Mouse (Mus musculus): ENCODE measurements around the gene Bfar. TPM values are rescaled to one million over a fixed set of nuclear protein-coding genes. Genes with fewer than 3 reads are reported as not detected.
"Not testable (repeated sequence)": the region's sequence is repeated elsewhere in the genome, so short reads cannot be mapped to it uniquely, and the experiment has no call there.

Bfar gene
- 56.5 and 58.6 TPM in 2 replicates for total RNA-seq (2021)
- long read RNA-seq, experiment 1, transcript Bfar-201 (8 exons, 3,003 nt), result major isoform, 48 of 121 reads
- long read RNA-seq, experiment 1, partial matches to known transcripts, result 64 of 121 reads
- long read RNA-seq, experiment 1, other reads (novel, unspliced or antisense), result 9 of 121 reads
- long read RNA-seq, experiment 2, transcript Bfar-201 (8 exons, 3,003 nt), result major isoform, 45 of 119 reads
- long read RNA-seq, experiment 2, partial matches to known transcripts, result 9 of 119 reads
- long read RNA-seq, experiment 2, other reads (novel, unspliced or antisense), result 65 of 119 reads

DNA sequence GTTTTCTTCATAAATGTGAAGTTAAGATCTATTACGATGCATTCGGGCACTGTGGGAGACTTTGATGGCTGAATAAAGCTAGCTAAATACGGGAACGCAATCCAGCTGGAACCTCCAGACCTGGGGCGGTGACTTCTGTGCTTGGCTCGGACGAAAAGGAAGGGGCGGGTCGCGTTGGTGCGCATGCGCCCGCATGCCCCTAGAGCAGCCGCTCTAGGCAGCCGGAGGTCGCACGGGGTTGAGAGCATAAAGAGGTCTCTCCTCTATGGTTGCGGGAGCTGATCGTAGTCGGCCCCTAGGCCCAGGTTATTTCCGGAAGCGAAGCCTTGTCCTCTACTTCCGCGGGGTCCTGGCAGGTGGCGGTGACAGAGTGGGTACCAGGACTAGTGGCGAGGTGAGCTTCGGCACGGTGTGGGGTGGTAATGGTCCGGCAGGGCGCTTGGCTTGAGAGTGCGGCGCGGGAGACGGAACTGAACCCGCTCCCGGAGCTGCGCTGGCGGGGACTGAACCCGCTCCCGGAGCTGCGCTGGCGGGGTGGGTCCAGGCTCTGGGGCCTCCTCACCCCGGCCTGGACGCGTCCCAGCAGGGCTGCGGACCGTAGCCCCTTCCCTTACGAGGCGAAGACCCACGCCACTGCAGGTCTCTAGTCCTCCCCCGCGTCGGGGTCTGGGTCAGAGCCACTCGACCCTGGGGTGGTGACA lies at the start of gene Bfar, which contains the start of gene 3110001I22Rik:
Gene Bfar (plus strand): TSS at position 174 of the 701 bp plus-strand sequence.
Gene 3110001I22Rik (plus strand): TSS at position 245 of the 701 bp plus-strand sequence.
- peak; percentile 95 for DNase-seq

DNA sequence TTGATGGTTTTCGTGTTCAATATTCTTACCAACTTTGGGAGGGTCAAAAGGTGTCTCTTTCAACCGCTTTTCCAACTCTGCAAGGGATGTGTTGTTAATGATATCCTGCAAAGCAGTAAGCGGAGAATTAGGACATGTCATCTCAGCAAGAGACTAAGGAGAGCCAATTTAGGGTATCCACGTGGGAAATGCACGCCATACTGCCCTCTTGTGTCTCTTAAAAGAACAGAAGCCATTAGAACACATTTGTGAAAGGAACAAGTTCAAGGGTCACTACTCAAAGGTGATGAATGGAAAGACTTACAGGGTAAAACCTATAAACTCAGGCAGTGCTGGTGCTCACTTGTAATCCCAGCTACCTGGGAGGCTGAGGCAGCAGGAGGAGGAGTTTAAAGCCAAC lies 43.3 kb upstream of the Bfar start:
- DNase-seq, result no peak

DNA sequence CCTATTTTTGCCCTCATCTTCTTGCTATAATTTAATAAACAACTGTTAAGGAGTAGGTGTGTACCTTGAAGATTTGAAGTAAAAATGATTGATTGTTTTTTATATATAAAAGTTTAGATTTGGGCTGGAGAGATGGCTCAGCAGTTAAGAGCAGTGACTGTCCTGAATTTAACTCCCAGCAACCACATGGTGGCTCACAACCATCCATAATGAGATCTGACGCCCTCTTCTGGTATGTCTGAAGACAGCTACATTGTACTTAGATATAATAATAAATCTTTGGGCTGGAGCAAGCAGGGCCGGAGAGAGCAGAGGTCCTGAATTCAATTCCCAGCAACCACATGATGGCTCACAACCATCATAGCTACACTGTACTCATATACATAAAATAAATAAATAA lies 33.5 kb upstream of the Bfar start:
- DNase-seq, result not testable (repeated sequence)

DNA sequence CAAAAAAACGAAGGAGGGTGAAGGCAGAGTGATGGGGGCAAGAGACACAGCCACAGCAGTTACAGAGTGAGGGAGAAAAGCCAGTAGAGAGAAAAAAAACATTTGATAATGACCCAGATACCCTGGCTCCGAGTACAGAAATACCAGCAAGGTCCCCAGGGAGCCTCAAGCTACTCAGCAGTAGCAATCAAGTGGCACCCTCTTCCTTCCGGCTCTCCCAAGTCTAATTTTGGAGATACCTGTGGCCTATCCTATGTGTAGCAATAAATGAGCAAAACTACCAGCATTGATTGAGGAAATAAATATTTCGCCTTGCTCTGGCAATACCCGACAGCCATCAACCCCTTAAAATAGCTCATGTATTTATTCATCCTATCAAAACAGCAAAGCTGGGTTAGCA lies 32.1 kb upstream of the Bfar start:
- DNase-seq, result no peak

DNA sequence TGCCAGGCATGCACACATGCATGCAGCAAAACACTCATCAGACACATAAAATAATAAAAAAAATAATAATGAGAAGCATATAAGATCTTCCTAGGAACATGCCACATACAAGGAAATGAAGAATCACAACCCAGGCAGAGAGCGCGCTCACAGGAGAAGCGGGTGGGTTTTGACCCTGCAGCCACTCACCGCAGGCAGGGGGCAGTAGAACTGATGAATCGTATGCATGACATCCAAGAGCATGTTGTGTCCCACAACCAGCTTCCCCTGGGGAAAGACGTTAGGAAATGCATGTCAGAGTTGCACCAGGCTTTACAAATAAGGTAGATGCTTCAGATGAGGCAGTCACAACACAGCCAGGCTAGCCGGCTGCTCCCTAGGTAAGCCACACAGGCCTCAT lies 31.6 kb upstream of the Bfar start:
- peak; percentile 52 for DNase-seq

DNA sequence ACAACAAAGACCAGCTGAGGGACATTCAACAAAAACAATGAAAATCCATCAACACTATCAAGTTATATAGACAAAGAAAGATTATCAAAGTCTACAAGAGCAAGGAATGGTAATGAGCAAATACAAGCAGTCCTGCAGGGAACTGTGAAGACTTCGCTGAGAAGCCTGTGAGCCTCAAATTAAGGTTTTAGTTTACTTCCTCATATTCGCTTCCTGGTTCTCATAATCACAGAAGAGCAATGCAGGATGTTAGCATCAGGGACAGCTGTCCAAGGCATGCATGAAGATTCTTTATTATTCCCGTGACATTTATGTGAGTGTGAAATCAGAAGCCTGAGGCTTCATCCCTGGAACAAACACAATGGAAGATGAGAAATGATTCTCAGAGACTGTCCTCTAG lies 27.2 kb upstream of the Bfar start:
- DNase-seq, result no peak

DNA sequence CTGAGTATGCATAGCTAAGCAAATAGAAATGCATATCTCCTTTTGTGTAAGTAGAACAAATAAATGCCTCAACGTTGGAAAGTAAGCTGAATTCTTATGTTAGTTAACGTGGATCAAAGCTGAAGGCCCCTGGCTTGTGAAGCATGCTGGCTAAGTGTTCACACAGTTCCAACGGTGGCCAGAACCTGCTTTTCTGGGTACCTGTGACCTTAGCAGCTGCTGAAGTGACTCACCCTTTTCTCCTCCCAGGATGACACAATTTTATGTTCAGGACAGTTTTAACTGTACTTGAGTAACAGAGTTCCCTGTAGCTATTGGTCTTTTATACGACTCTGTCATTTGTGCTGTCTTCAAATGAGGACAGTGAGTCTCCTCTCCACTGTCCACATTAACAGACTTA lies 25.7 kb upstream of the Bfar start:
- DNase-seq, result no peak

DNA sequence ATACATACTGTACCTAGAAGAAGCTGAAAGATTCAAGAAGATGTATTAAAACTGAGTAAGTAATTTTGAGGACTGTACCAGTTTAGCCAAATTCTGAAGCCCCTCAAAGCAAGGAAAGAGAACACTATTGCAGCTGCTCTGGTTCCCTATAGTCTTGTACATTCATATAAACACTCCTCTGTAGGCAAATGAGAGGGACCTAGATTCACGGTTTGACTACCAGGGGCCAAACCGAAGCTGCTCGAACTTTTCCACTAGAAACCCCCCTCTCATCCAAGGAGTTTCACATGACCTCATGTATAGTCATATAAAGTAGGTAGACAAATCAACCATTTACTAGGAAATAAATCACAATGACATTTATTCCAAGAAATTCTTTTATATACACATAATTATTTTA lies 12.8 kb upstream of the Bfar start:
- DNase-seq, result no peak

DNA sequence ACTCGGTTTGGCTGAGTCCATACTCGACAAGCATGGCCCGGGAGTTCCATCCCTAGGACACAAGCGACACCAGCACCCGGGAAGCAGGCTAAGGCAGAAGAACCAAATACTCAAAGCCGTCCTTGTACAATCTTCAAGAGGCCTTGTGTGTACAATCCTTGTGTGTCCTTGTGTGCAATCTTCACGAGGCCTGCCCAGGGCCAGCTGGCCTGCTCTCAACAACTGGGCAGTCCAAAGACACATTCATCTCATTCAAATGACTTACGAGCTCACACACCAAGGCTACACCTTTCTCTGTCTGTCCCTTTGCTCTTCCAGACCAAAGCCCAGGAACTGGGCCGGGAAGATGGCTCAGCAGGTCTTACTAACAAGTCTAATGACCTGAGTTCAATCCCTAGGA lies 10.9 kb upstream of the Bfar start:
- DNase-seq, result peak; percentile 74

DNA sequence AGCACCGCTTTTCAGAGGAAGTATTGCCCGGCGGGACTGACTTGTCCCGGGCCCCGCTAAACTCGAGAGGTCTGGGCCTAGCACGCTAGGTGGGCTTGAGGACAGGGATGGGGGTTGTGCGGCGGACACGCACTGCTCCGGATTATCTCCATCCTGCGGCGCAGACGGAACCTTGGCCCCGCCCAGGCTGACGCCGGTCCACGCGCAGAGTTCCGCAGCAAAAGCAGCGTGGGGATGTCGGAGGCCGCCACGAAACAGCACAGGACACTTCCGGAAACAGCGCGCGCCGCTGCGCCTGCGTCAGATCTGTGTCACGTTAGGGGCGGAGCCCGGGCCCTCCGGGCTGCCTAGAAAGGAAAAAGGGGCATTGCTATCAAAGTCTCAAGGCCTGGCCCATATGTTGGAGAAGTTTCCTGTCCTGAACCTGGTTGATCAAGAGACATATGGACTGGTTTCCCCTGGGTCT lies 3.7 kb upstream of the Bfar start, which contains the start of gene Parn:
Gene Parn (minus strand): TSS at position 293 of the 466 bp plus-strand sequence.
- peak; percentile 96 for DNase-seq

DNA sequence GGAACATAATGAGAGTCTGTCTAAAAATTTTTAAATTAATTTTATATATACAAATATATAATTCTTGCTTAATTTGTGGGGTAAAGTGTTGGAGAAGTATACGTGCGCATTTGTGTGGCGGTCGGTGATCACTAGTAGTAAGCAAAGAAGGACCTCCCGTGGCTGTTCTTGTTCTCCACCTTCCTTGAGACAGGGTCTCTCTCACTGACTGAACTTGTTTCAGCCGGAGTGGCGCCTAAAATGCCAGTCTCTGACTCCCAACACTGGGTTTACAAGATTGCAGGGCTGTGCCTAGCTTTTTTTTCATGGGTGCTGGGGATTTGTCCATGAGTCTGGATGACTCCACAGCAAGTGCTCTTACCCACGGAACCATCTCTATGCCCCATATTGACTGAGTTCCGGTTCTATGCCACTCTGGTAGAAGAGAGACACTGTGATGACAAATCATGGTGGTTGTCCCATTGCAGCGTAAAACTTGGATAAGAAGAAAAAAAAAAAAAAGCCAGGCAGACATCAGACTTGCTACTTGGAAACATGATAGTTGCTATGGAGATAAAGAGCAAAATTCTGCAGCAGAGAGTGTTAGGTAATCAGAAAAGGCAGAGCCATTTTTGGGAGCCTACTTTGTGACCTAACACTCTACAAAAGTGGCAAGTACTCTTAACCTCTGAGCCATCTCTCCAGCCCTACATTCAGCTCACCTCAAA lies 3.1 kb upstream of the Bfar start:
- no peak for DNase-seq

DNA sequence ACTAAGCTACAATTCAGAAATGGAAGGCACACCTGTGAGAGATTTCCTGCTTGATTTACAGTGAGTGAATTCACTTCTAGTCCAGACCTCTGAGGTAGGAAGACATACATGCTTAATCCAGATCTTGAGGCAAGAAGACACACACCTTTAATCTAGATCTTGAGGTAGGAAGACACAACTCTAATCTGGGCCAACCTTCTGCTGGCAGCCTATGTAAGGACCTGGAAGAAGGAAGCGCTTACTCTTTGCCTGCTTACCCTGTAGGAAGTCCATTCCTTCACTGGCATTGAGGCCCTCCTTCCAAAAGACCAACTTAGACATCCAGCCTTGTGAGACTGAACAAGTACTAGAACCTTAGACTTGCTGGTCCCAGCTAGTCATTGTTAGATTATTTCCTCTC lies 2.4 kb upstream of the Bfar start:
- DNase-seq, result no peak

DNA sequence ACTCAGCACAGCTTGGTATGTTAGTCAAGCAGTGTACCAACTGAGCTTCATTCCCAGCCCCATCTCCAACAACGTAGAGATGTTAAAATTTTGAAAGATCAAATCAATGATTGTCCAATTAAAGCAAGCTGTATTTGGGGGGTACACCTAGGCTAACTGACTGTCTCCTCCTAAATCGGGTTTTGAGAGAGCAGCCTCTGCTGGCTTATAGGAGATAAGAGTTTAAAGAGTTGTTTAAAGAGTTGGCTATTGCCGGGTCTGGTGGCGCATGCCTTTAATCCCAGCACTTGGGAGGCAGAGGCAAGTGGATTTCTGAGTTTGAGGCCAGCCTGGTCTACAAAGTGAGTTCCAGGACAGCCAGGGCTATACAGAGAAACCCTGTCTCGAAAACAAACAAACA lies 762 bp upstream of the Bfar start:
- not testable (repeated sequence) for DNase-seq

DNA sequence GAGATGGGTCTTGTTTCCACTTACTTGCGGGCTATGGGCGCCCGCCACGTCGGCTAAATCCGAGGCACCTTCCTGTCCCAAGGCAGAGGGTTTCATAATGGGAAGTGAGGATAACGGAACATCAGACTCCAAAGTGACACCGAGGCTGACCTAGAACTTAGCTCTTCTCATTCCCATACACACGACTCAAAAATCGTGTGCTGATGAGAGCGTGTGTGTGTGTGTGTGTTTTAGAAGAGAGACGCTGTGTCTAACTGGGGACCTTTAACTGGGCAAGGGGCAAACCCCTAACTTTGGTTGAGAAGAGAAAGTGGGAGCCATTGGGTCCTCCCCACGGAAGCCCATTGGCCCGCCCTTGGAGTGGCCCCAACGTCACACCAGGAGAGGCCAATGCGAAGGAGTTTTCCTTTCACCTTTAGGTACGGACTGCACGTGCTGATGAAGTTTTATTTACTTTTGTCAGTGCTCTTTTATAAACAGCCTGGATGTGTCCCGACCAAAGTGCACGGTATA lies 784 bp downstream of the Bfar start:
- DNase-seq, result peak; percentile 89

DNA sequence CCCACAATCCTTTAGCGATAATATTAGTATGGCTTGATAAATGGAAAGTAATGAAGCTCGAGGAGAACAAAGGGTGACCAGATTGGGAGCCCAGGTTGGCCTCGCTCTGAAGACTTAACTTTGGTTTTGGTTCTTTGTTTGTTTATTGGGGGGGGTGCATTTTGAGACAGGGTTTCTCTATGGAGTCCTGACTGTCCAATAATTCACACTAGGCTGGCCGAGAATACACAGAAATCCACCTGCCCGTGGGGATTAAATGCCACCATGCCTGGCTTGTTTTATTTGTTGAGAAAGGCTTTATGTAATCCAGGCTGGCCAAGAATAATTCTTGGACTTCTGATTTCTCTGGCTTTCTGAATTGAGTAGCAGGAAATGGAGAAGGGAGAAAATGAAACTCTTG lies 1.5 kb downstream of the Bfar start:
- DNase-seq, result no peak

DNA sequence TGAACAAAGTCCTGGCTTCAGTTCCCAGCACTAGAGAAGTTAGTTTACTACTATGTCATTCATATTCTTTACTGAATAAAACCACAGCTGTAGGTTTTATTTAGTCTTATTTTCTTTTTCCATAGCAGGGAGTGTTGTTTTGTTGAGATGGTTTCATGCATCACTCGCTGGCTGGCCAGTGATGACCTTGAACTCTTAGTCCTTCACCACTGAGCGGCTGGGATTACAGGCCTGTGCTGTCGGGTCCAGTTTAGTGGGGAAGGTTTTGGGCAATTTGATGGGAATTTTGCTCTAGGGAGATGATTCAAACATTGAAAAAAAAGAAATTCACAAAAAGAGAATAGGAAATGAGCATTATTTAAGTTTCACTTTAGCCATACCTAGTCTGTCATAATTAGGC lies 2.9 kb downstream of the Bfar start:
- peak; percentile 27 for DNase-seq

DNA sequence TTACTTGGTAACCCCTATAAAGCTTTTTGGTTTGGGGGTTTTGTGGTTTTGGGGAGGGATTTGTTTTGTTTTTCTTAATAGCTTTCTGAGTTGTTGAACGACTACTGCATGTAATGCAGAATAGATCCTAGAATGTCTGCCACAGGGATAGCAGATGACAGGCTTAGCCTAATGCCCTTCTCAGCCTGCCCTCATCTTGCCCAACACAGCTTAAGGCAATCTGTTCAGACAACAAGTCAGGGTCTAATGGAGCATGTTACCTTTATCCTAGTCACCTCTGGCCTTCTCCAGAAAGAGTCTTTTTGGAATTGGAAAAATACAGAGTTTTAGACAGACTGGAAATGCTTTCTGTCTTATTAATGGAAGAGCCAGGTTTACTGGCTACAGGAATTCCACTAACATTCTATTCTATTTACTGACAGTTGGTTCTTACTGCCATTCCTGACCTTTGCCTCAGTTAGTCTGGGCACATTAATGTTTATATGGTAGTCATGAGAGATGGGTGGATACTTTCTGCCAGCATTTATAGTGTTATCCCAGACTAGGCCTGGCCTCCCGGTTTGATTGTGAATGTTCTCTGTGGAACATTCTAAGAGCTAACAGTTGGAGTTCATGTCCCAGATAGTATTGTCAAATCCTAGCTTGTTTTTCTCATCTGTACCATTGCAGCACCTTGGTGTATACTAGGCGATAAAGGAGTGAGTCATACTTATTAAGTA lies 7.1 kb downstream of the Bfar start:
- DNase-seq, result no peak

DNA sequence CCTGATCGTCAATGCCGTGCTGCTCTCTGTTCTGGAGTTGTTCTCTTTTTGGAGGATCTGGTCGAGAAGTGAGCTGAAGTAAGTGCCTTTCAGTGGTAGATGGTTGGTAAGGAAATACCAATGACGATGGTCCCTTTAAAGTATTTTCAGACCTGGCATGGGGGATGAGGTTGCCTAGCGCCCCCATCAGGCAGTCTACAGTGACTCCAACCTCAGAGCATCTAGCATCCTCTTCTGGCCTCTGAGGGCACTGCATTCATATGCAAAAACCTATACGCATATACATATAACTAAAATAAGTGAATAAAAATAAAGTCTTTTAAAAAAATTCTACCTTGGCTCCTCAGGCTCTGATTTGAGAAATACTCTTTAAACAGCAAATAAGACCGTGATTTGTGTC lies 27.3 kb downstream of the Bfar start:
- no peak for DNase-seq

DNA sequence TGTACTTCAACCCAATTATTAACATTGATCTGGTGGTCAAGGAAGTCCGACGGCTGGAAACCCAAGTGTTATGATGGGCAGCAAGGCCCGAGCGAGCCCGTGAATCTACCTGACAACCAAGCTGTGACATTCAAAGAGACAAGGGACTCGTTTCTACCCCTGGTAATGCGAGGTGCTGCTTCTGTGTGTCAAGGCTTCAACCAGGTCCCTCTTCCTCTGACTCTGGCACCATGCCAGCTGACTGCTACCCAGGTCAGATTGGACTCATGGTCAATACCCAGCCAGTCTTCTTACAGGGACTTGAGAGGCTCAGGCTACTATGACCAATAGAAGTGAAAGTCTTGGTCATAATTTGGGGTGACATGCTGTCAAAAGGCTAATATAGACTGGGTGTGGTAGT lies 30.5 kb downstream of the Bfar start:
- DNase-seq, result peak; percentile 21

DNA sequence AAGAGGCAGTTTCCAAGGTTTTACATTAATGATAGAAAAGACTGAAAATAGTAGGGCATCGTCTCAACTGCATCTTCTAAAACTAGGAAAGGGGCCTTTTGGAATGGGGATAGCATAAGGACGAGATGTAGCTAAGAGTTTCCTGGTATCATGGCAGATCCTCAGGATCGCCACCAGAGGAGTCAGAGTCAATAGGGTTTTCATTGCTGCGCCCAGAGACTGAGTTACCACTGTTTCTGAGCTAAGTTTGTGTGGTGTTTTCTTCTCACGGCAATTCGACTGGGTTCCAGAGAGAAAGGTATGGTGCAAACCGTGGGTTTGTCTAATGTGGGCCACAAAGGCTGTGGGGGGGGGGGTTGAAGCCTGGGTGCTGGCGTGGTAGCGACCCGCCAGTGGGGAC lies 33.0 kb downstream of the Bfar start:
- no peak for DNase-seq

DNA sequence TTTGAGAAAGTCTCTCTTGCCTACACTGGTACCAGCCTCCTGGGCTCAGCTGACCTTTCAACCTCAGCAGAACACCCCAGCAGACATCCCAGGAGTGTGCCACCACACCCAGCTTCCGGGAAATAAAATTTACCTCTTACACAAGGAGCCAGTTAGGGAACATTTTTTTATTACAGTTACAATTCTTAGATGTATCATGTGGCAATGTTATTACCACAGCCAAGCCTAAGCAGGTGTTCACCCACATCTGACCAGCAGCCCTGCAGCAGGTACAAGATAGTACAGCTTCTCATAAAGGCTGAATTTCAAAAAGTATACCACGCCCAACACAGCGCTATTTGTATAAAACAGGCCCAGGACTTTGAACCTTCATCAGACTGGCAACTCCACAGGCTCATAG lies 43.3 kb downstream of the Bfar start:
- DNase-seq, result no peak
